ENCODE assay signal across 16 mouse cellular contexts in the genomic region with DNA sequence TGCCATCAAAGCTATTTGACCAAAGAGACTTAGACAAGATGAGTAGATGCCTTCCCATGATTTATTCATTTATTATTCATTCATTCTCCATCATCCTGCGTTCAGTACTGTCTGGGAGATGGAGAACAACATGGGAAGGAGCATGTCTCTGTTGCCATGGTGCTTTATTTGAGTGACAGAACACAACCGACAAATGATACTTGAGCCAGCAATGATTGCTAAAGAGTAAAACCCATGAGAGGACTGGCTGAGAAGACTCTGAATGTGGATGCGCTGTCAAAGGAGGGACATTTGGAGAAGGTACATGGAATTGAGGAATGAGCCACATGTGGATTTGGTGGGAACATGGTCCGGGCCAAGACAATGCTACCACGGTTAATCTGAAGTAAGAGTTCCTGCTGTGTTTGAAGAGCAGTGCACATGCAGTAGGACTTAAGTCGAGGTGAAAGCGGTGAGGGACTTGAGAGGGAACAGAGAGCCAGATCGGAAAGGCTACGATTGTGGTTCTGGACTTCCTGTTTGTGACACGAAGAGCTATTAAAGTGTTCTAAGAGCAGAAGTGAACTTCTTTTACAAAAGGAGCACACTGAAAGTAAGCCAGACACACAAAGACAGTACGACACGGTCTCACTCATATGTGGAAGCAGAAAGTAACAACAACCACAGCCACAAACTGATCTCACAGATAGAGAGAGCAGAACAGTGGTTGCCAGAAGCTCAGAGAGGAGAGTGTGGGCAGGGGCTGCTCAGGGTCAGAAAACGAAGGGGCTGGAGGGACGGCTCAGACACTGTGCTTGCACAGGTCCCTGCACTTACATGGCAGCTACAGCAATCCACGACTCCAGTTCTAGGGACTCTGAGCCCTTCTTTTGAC. TPM values are rescaled to one million over a fixed set of nuclear protein-coding genes. Genes with fewer than 3 reads are reported as not detected.
DNase-seq lines count a peak whose midpoint lies in the region; ATAC-seq lines count a peak whose summit lies in the region.
"Had no signal": no experiment of that assay in that cellular context is flagged by ENCODE, and none has a peak within 500 bp of the region (broad histone marks: within the 10 kb centered on the region; RNA-seq: fewer than 3 reads in every experiment).

No protein-coding gene starts in this region.

- H3K4me2 ChIP-seq in liver, embryonic 11.5 days: peak overlapping the region; percentile 20; the same call in 1 of the 2 replicates
- H3K4me2 ChIP-seq: forebrain, embryonic 13.5 days; heart, embryonic 11.5 days; hindbrain, embryonic 12.5 days; lung, embryonic 14.5 days; neural tube, embryonic 15.5 days had no signal

- no peak overlapping the region for H3K4me3 ChIP-seq in liver, embryonic 11.5 days (ENCODE audit: low read depth, low read length)
- H3K4me3 ChIP-seq: forebrain, embryonic 13.5 days; hindbrain, embryonic 12.5 days; neural tube, embryonic 15.5 days had no signal

- no peak overlapping the region for H3K9ac ChIP-seq in liver, embryonic 11.5 days (ENCODE audit: low read depth, low read length)
- H3K9ac ChIP-seq: forebrain, embryonic 13.5 days; hindbrain, embryonic 12.5 days; lung, embryonic 14.5 days; neural tube, embryonic 15.5 days had no signal

- intact Hi-C loops in left cerebral cortex, postnatal 36 days (cut with DNase I): no loop called here

- no peak for DNase-seq in liver, embryonic 11.5 days (ENCODE audit: low spot score)
- DNase-seq in liver: no peak
- peak; percentile 53 for DNase-seq in CD4-positive, CD25-positive, alpha-beta regulatory T cell, adult 2 months (ENCODE audit: low read depth, low spot score)
- DNase-seq in retina, postnatal 1 day: no peak
- no peak for DNase-seq in left cerebral cortex, postnatal 36 days (ENCODE audit: low spot score in 2 of 2)
- no peak for DNase-seq in cerebellum, postnatal 25 days
- DNase-seq: cerebellum, postnatal 14 days; lung, embryonic 14.5 days had no signal

- H3K4me1 ChIP-seq in liver, embryonic 11.5 days (replicated peaks; ENCODE audit: control insufficient read depth, insufficient read depth, low read length): 0 out of 2 replicates have a peak, but pooled peaks cover 2% of the 10 kb centered on the region
- H3K4me1 ChIP-seq: forebrain, embryonic 13.5 days; hindbrain, embryonic 12.5 days; neural tube, embryonic 15.5 days had no signal

- H3K27me3 ChIP-seq in liver, embryonic 11.5 days (replicated peaks; ENCODE audit: control insufficient read depth, insufficient read depth, low read length): no peaks in the 10 kb centered on the region
- H3K27me3 ChIP-seq: forebrain, embryonic 13.5 days; hindbrain, embryonic 12.5 days; neural tube, embryonic 15.5 days; Patski had no signal

- H3K36me3 ChIP-seq in liver, embryonic 11.5 days (ENCODE audit: control insufficient read depth, insufficient read depth, low read length): no peaks in the 10 kb centered on the region
- H3K36me3 ChIP-seq: hindbrain, embryonic 12.5 days; neural tube, embryonic 15.5 days had no signal

- H3K9me3 ChIP-seq in liver, embryonic 11.5 days (ENCODE audit: control insufficient read depth, low read length): no peaks in the 10 kb centered on the region
- H3K9me3 ChIP-seq: forebrain, embryonic 13.5 days; hindbrain, embryonic 12.5 days; neural tube, embryonic 15.5 days had no signal

- H3K27ac ChIP-seq in liver, embryonic 11.5 days (ENCODE audit: low read depth, low read length): no peak overlapping the region
- H3K27ac ChIP-seq: forebrain, embryonic 13.5 days; hindbrain, embryonic 12.5 days; neural tube, embryonic 15.5 days had no signal

- no peak for ATAC-seq in liver, embryonic 11.5 days (replicated peaks; ENCODE audit: low FRiP score)
- ATAC-seq in inflammation-experienced regulatory T-cells, adult 6 months: peak; percentile 46
- ATAC-seq in monocyte, adult 5-6 weeks (replicated peaks; ENCODE audit: insufficient number of reproducible peaks, low FRiP score, low TSS enrichment, poor library complexity, severe bottlenecking): peak; percentile 77
- ATAC-seq: forebrain, embryonic 13.5 days; midbrain, embryonic 16.5 days; Patski had no signal

- WGBS in liver, embryonic 11.5 days: 56% methylated on average over 15 of the region's 15 CpGs

RNA-seq across cellular contexts. Expression of a gene that starts 14.3 kb away (rescaled TPM):
- 47.3 and 47.7 TPM in 2 replicates for polyA plus RNA-seq in liver, embryonic 11.5 days (2014; fragmentation: Nextera tagmentation; extraction: Ambion mirVana)
- 10 to 100 TPM; 60.6 to 67.0 (median 65.5) TPM for polyA plus RNA-seq in inflammation-experienced regulatory T-cells, adult 6 months (2017; shearing (Covaris generic))
- total RNA-seq in monocyte, adult 5-6 weeks (2017): 129 to 201 TPM (median 138 TPM) in 3 replicates
- total RNA-seq in left cerebral cortex, postnatal 36 days (2021): 100 to 1,000 TPM; 191 to 198 TPM
